Mouse (Mus musculus) heart, embryonic 15.5 days (tissue): ENCODE measurements around the gene Myo6. TPM values are rescaled to one million over a fixed set of nuclear protein-coding genes. Genes with fewer than 3 reads are reported as not detected.

Experiments
- ATAC-seq: fragments of 200-750 bp; cut with Nextera tagmentation; replicated peaks from 2 replicates; pipeline ENCODE4 v1.8.0; 2017; ENCODE audit warnings: low read depth, moderate TSS enrichment; ENCODE audit not compliant: insufficient number of reproducible peaks, insufficient read depth, low FRiP score
- H3K27ac ChIP-seq: fragments of 300-500 bp; sonication (generic); 2 replicates; pipeline ENCODE4 v1.5.1; 2015; ENCODE audit warnings: mild to moderate bottlenecking, inconsistent platforms
- H3K27me3 ChIP-seq: fragments of 300-500 bp; sonication (generic); 2 replicates; pipeline ENCODE4 v1.6.1; 2015; ENCODE audit warnings: inconsistent platforms
- H3K36me3 ChIP-seq: fragments of 300-500 bp; sonication (generic); 2 replicates; pipeline ENCODE4 v1.6.1; 2015; ENCODE audit warnings: mild to moderate bottlenecking, inconsistent platforms
- H3K4me1 ChIP-seq: fragments of 300-500 bp; sonication (generic); replicated peaks from 2 replicates; pipeline ENCODE4 v1.6.1; 2015; ENCODE audit warnings: inconsistent platforms
- H3K4me2 ChIP-seq: fragments of 300-500 bp; sonication (generic); 2 replicates; pipeline ENCODE4 v1.6.1; 2015; ENCODE audit warnings: inconsistent platforms, mild to moderate bottlenecking, moderate library complexity
- H3K4me3 ChIP-seq: fragments of 300-500 bp; sonication (generic); 2 replicates; pipeline ENCODE4 v1.5.1; 2015; ENCODE audit warnings: mild to moderate bottlenecking, inconsistent platforms
- H3K9ac ChIP-seq: fragments of 300-500 bp; sonication (generic); 2 replicates; pipeline ENCODE4 v1.6.1; 2015; ENCODE audit warnings: mild to moderate bottlenecking, inconsistent platforms
- H3K9me3 ChIP-seq: fragments of 300-500 bp; sonication (generic); replicated peaks from 2 replicates; pipeline ENCODE4 v1.6.1; 2016; ENCODE audit warnings: inconsistent platforms
- WGBS: fragments of 180-500 bp; shearing (Covaris S2); methylation state at CpG from one replicate; pipeline ENCODE4 v1.1.7; 2015; ENCODE audit warnings: mixed read lengths; 5-methylcytosine and 5-hydroxymethylcytosine counted together
- polyA plus RNA-seq: library from polyadenylated mRNA; unstranded; fragments of >200 nt; fragmentation: Nextera tagmentation; extraction: Ambion mirVana; gene quantifications from 2 replicates; pipeline ENCODE4 v1.2.1, GENCODE M21; 2015

Myo6 gene
- polyA plus RNA-seq, 1 experiment from 2014 or later = 9.6 TPM

DNA sequence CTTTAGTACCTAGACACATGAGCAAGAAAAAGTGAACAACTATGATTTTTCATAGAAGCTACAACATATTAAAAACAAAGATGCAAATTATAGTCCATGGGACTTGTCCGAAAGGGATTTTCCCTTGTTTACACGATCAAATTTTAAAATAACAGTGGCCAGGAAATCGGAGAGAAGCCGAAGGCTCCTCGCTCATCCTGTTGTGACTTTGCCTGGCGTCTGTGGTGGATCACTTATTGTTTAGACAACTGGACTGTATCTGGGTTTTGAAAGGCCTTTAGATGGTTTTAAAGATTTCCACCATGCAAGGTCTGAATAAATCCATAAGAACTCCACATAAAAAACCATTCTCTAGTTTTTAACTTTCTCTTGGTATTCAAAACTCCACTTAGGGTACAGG, 1.6 kb downstream of the Myo6 start:
- WGBS = 65% methylated on average over 6 of the region's 6 CpGs
- Histone ChIP-seq H3K4me2 (peak overlapping the region; percentile 85), H3K36me3 (no peaks in the 10 kb centered on the region), H3K27me3 (no peaks in the 10 kb centered on the region), H3K9me3 (no peaks in the 10 kb centered on the region), H3K27ac (no peak overlapping the region), H3K4me1 (peaks cover 10% of the 10 kb centered on the region; the same call in 1 of the 2 replicates), H3K4me3 (peak overlapping the region; percentile 27), H3K9ac (no peak overlapping the region)
- no peak for ATAC-seq

DNA sequence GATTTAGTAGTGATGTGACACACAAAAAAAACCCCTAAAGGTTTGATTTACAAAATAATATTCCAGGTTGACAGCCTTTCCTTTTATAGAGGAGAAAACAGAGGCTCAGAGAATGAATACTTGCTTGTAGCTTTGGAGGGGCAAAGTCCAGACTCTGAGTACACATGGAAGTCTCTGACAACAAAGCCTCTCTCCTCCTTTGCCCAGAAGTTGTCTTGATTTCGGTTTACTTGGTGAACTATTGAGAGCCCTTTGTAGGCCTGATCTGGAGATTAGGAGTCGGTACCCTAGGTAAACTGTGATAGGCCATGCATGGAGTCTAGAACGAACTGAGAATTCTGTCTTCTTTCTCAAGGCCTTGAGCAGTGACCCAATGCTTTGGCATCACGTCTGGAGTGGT, 2.3 kb downstream of the Myo6 start:
- no peak overlapping the region for H3K9ac ChIP-seq
- no peak overlapping the region for H3K4me3 ChIP-seq
- no peaks in the 10 kb centered on the region for H3K9me3 ChIP-seq
- H3K4me1 ChIP-seq = peaks cover 10% of the 10 kb centered on the region; the same call in 1 of the 2 replicates
- no peak overlapping the region for H3K4me2 ChIP-seq
- H3K27ac ChIP-seq = no peak overlapping the region
- no peak for ATAC-seq
- 74% methylated on average over 4 of the region's 4 CpGs for WGBS
- H3K36me3 ChIP-seq = no peaks in the 10 kb centered on the region
- no peaks in the 10 kb centered on the region for H3K27me3 ChIP-seq

DNA sequence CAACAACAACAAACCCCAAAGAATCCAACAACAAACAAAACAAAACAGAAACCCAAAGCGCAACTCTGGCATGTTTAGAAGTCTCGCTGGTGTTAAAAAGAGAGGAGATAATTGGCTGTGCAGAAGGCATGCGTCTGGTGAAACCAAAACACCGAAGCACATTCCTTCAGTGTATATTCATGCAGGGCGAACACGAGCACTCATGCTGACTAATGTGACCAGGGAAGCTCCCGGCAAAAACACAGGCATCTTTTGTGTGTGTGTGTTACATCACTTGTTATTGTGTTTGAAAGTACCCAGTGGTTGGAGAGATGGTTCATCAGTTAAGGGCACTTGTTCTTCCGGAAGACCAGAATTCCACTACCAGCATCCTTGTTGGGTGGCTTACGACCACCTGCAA, 4.7 kb downstream of the Myo6 start:
- Histone ChIP-seq H3K36me3 (no peaks in the 10 kb centered on the region), H3K27me3 (no peaks in the 10 kb centered on the region), H3K9ac (no peak overlapping the region), H3K9me3 (no peaks in the 10 kb centered on the region), H3K4me2 (no peak overlapping the region), H3K4me3 (no peak overlapping the region), H3K4me1 (peaks cover 8% of the 10 kb centered on the region), H3K27ac (no peak overlapping the region)
- ATAC-seq = no peak
- 84% methylated on average over 9 of the region's 9 CpGs for WGBS

DNA sequence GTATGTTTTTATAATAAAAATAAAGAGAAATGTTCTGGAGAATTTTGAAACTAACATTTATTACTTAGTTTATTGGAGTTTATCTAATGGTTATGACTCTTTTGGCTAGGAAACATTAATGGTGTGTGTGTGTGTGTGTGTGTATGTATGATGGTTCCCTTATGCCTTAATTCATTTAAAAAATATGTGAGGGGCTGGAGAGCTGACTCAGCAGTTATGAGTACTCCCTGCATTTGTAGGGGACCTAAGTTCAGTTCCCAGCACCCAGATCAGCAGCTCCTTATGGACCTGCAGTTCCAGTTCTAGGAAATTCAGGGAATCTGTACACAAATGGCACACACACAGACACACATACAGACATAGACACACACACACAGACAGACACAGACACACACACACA, 6.4 kb downstream of the Myo6 start:
- Histone ChIP-seq H3K36me3 (no peaks in the 10 kb centered on the region), H3K4me3 (no peak overlapping the region), H3K9me3 (no peaks in the 10 kb centered on the region), H3K27me3 (no peaks in the 10 kb centered on the region), H3K9ac (no peak overlapping the region), H3K4me1 (peaks cover 9% of the 10 kb centered on the region), H3K4me2 (no peak overlapping the region), H3K27ac (no peak overlapping the region)
- no peak for ATAC-seq

DNA sequence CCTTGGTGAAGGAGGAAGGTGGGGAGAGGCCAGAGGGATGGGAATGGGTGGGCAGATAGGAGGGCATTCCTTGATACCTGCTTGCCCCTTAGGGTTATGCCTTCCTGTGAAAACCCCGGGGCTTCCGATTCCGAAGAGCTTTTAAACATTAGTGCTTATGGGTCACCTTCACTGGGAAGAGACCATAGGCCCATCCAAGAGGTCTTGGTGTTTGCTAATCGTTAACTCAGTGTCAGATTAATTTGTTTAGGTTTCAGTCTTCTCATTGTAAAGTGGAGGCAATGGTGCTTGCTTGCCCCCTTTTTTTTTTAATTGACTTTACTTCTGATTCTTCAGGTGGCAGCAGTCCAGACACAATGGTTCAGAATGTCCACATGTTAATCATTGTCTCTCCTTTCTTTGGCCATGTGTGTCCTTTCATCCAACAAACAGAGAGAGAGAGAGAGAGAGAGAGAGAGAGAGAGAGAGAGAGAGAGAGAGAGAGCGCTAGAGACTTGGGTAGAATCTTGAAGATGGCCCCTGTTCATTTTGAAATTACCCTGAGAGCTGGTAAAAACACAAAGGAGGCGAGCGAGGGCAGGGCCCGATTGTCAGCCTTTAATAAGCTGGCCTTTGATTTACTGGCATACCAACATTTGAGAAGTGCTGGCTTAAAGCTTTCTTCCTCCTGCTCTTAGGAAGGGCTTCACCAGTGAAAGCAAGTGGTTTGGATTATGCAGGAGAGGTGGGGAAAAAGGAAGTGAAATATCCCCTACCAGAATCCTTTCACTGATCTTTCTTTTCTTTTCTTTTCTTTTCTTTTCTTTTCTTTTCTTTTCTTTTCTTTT, 7.8 kb downstream of the Myo6 start:
- no peak overlapping the region for H3K4me2 ChIP-seq
- no peak overlapping the region for H3K9ac ChIP-seq
- no peaks in the 10 kb centered on the region for H3K36me3 ChIP-seq
- no peak overlapping the region for H3K4me3 ChIP-seq
- no peaks in the 10 kb centered on the region for H3K27me3 ChIP-seq
- H3K4me1 ChIP-seq = peaks cover 17% of the 10 kb centered on the region
- WGBS = 86% methylated on average over 8 of the region's 8 CpGs
- no peaks in the 10 kb centered on the region for H3K9me3 ChIP-seq
- ATAC-seq = no peak
- no peak overlapping the region for H3K27ac ChIP-seq

DNA sequence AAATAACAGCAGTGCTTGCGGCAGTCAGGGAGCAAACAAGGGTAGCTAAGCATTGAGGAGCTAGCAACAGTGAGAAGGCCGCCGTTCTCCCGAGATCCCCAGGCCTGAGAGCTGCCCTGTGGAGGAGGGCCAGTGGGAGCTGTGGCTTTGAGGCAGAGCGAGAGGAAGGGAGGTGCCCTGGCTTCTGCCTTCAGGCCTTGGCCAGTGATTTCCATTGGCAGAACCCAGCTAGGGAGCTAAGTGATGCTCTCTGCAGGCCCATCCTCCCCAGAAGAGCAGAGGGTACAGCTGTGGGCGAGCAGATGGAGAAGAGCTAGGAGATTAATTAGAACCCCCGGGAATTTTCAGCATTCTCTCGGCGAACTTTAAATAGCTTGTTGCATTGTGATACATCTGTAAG, 8.8 kb downstream of the Myo6 start:
- Histone ChIP-seq H3K9me3 (no peaks in the 10 kb centered on the region), H3K4me1 (peaks cover 17% of the 10 kb centered on the region), H3K27ac (no peak overlapping the region), H3K9ac (no peak overlapping the region), H3K27me3 (no peaks in the 10 kb centered on the region), H3K4me3 (no peak overlapping the region), H3K36me3 (no peaks in the 10 kb centered on the region), H3K4me2 (no peak overlapping the region)
- ATAC-seq = no peak
- WGBS = 54% methylated on average over 9 of the region's 9 CpGs

DNA sequence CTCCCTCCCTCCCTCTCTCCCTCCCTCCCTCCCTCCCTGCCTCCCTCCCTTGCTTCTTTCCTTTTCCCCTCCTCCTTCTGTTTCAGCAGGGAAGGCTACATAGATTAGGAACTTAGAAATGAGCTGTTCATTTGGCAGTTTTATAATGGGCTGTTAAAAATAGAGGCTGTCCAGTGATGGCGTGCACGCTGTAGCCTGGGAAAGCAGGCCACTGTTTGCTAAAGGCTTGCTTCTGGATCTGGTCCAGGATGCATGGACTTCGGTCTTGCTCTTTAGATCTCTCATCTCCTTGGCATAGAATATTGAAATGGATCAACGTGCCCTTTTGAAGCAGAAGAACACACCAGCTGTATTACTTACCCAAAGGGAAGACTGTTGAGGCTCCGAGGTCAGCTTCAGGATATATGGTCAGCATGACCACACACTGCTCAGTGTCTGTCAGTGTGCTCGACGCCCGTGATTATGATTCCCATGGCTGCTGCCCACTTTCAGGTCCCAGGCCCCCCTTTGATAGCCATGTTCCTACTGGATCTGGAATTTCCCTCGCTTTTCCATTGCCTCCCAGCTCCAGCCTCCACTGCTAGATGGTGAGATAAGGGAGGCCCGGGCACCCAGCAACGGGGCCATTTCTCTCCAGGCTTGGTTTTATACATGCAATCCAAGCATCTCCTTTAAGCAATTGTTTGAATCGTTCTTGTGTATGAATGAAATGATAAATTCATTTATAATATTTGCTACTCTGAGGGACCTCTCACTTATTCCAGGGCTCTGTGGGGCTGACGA, 12.1 kb downstream of the Myo6 start:
- no peaks in the 10 kb centered on the region for H3K36me3 ChIP-seq
- peak; percentile 63 for ATAC-seq
- no peaks in the 10 kb centered on the region for H3K27me3 ChIP-seq
- 37% methylated on average over 13 of the region's 13 CpGs for WGBS
- H3K4me1 ChIP-seq = peaks cover 17% of the 10 kb centered on the region
- peak overlapping the region; percentile 79 for H3K27ac ChIP-seq
- H3K4me2 ChIP-seq = no peak overlapping the region
- H3K9me3 ChIP-seq = no peaks in the 10 kb centered on the region
- no peak overlapping the region for H3K9ac ChIP-seq
- H3K4me3 ChIP-seq = no peak overlapping the region

DNA sequence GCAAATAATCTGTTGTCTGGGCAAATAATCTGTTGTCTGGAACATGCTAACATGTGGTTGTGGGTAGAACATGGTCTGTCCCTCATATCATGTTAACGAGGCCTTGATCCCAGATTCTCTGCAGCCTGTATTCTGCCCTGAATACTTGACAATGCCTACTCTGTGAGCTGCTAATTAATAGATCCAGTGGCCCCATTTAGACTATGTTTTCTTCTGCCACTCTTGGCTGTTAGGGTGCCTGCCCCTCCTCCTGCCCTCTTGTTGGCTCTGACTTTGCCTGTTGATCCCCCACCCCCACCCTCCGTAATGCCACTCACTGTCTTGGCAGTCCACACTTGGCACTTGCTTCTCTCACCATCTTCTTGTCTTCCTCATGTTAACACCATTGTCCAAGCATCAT, 13.8 kb downstream of the Myo6 start:
- H3K27ac ChIP-seq = no peak overlapping the region
- no peaks in the 10 kb centered on the region for H3K36me3 ChIP-seq
- H3K9ac ChIP-seq = no peak overlapping the region
- no peaks in the 10 kb centered on the region for H3K27me3 ChIP-seq
- H3K4me3 ChIP-seq = no peak overlapping the region
- no peak for ATAC-seq
- H3K4me2 ChIP-seq = no peak overlapping the region
- H3K9me3 ChIP-seq = no peaks in the 10 kb centered on the region
- 84% methylated on average over 2 of the region's 2 CpGs for WGBS
- H3K4me1 ChIP-seq = peaks cover 14% of the 10 kb centered on the region

DNA sequence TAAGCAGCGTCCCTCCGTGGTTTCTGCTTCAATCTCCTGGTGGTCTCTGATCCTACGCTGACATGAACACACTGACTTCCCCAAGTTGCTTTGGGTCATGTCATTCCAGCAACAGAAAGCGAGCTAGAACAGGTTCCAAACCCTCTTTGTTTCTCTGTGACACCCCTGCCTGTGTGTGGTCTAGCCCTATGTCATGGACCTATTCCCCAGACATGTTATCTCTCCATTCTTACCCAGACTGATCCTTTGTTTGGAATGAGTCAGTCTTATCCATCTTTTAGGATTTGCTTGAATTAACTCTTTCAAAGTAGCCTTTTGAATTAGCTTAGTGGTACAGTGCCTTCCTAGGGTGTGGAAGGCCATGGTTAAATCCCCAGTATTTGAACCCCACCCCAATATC, 14.9 kb downstream of the Myo6 start:
- Histone ChIP-seq H3K27ac (no peak overlapping the region), H3K4me1 (peaks cover 13% of the 10 kb centered on the region), H3K9me3 (no peaks in the 10 kb centered on the region), H3K27me3 (no peaks in the 10 kb centered on the region), H3K9ac (no peak overlapping the region), H3K4me2 (no peak overlapping the region), H3K36me3 (no peaks in the 10 kb centered on the region), H3K4me3 (no peak overlapping the region)
- WGBS = 75% methylated on average over 4 of the region's 4 CpGs
- no peak for ATAC-seq

DNA sequence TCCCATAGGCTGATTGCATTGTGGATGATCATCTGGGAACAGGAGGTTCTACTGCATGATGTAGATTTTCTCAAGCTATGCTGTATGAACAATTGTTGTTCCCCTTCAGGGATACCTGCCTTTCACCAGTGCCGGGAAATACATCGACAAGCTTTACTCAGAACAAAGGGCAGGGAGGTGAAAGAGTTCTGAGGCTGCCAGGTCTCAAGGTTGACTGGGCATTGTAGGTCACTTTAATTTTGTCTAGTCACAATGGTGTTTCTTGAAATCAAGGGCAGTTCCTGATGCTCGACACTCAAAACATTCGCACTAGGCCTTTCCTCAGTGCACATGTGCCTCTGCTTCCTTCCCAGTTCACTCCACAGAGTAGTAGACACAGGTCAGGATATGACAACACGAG, 15.9 kb downstream of the Myo6 start:
- 65% methylated on average over 5 of the region's 5 CpGs for WGBS
- Histone ChIP-seq H3K27ac (no peak overlapping the region), H3K9ac (no peak overlapping the region), H3K36me3 (no peaks in the 10 kb centered on the region), H3K4me1 (peaks cover 12% of the 10 kb centered on the region), H3K9me3 (no peaks in the 10 kb centered on the region), H3K27me3 (no peaks in the 10 kb centered on the region), H3K4me2 (no peak overlapping the region), H3K4me3 (no peak overlapping the region)
- no peak for ATAC-seq

DNA sequence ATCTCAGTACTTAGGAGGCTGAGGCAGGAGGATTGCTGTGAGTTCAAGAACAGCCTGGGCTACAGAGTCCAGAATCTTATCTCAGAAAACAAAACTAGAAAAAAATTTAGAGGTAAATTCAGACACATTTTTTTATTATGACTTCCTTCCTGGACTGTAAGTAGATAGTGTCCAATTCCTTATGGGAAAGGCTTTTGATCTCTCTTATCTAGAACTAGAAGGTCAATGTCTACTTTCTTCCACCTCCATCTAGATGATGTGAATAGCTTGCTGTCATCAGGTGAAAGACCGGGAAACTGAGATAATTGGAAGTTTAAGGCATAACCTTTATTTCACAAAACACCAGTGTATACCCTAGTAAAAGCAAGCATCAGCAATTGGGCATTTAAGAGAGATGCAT, 16.9 kb downstream of the Myo6 start:
- Histone ChIP-seq H3K4me1 (peaks cover 8% of the 10 kb centered on the region), H3K4me2 (no peak overlapping the region), H3K4me3 (no peak overlapping the region), H3K27ac (no peak overlapping the region), H3K9ac (no peak overlapping the region), H3K36me3 (no peaks in the 10 kb centered on the region), H3K27me3 (no peaks in the 10 kb centered on the region), H3K9me3 (no peaks in the 10 kb centered on the region)
- ATAC-seq = no peak
- 59% methylated on average over 1 of the region's 1 CpGs for WGBS

DNA sequence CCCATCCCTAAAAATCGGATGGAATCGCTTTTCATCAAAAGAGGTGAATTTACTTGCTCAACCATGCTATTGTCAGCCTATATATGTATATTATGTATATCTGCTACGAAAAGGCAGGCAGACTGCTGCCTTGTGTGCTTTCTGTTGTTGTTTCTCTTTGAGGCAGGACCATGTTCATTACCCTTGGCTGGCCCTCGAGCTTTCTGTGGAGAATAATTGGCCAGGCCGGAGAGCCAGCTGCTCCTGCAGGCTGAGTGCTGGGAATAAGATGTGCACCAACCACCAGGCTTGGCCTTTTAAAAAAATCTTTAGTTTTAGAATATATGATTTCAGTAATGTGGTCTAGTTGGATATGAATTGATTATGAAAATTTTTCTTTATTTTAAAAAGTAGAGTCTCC, 19.3 kb downstream of the Myo6 start:
- no peak overlapping the region for H3K27ac ChIP-seq
- 82% methylated on average over 5 of the region's 5 CpGs for WGBS
- H3K27me3 ChIP-seq = no peaks in the 10 kb centered on the region
- no peaks in the 10 kb centered on the region for H3K9me3 ChIP-seq
- no peak for ATAC-seq
- H3K4me3 ChIP-seq = no peak overlapping the region
- no peak overlapping the region for H3K4me2 ChIP-seq
- no peak overlapping the region for H3K9ac ChIP-seq
- H3K36me3 ChIP-seq = no peaks in the 10 kb centered on the region
- H3K4me1 ChIP-seq = no peaks in the 10 kb centered on the region
